Mouse (Mus musculus): Measurements from ENCODE around the gene Rps6ka5.

The Rps6ka5 gene

DNA sequence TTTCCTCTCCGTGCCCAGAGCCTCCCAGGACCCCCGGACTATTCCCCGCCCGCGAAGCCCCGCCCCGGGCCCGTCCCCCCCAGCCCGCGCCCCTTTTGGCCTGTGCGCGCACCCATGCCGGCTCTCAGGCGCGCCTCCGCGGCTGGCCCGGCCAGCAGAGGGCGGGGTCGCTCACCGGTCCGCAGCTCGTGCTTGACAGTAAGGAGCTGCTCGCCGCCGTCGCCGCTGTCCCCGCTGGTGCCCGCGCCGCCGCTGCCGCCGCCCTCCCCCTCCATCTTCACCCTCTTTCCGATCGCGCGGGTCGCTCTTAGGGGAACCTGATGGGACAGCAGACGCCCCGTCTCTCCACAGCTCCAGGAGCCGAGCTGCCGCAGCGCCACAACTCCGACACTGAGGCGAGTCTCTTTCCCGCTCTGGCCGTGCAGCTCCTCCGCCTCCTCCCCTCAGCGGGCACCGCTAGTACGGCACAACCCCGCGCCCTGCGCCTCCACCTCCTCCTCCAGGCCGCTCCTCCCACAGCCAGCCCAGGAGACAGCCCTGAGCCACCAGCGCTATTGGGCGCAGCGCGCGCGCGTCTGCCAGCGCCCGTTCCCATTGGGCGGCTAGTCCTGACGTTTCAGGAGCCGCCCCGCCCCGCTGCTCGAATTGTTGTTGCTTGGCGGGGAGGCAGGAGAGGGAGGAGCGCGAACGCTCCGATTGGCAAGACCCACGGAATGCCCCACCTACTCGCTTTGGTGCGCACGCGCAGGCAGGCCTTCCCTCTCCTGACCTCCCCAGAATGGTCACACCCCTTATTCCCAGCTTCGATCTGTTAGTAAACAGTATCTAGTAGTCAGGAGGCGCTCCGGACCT is 2.0 kb downstream of the Rps6ka5 start:
- peak; percentile 95 to 98 for DNase-seq (ENCODE audit: low spot score in 2 of 2)

- no peak for DNase-seq (ENCODE audit: low spot score in 2 of 2)
These were observed 2.6 kb downstream of the Rps6ka5 start for GRCm38 (mm10) chr12:100724182-100724581.

- DNase-seq (ENCODE audit: low spot score in 2 of 2), result no peak
These were observed 6.0 kb downstream of the Rps6ka5 start for GRCm38 (mm10) chr12:100720801-100721200.

DNA sequence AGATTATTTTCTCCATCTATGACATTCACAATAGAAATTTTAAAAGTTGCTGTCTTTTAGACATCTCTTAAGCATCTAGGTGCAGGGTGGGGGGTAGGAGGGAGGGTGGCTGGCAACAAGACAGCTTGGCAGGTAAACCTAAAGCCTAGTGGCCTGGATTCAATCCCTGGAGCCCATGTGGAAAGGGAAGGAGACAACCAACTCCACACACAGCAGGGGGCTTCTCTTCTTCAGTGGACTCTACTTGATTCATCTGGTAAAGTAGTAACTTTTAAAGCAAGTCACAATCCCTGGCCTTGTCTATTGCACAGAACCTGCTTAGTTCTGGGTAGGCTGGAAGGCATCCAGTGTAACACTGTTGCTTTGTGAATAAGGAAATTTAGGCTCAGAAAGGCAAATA is 9.3 kb downstream of the Rps6ka5 start:
- DNase-seq (ENCODE audit: low spot score in 2 of 2), result no peak

DNA sequence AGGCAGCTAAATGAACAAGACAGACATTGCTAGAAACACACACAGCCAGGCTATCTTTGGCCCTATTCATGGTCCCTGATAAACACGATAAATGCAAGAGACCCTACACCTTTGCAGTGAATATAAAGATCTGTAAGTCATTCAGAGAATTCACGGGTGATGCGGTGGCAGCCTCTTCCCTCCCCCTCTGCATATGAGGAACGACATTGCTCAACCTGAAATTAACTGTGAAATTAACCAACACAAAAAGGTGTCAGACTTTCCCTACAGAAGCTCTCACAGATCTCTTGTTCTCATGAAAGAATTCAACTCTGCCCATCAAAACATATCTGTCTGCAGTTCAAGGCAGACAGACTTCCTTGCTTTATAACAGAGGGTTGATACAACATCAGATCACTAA is 9.8 kb downstream of the Rps6ka5 start:
- no peak for DNase-seq (ENCODE audit: low spot score in 2 of 2)

DNA sequence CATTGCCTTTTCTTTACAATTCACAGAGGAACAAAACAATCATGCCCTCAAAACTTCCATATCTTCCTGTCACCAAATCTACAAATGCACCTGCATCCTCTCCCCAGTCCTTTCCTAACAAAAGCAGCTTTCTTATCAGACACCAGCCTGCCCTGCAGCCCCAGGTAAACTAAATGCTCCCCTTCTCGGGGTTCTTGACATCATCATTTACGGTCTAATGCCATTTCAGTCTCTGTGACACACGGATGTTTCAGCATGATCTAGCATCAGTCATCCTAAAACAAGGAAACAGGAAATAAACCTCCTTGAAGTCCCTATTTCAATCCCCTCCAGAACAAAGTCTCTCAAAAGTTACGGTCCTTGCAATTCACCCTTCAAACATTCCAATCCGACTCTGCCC is 15.0 kb downstream of the Rps6ka5 start:
- DNase-seq (ENCODE audit: low spot score in 2 of 2), result no peak

GRCm38 (mm10) chr12:100711116-100711691 is 15.6 kb downstream of the Rps6ka5 start:
- no peak for DNase-seq (ENCODE audit: low spot score in 2 of 2)

DNA sequence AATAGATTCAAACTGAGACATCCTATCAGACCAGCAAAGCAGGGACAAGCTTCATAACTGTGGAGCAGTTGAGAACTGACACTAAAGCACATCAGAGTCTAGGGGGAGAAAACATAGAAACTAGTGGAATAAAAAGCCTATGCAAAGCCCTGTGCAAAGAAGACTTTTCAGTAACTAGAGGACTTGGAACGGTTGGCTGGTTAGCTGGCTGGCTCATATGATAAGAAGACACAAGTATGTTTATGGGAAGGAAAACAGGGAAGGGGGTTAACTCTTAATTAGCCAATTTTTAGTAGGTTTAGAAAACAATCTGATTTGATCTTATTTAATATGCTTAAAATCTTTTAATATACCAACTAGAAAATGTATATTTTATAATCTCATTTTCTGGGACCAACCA is 16.4 kb downstream of the Rps6ka5 start:
- no peak for DNase-seq (ENCODE audit: low spot score in 2 of 2)

- DNase-seq (ENCODE audit: low spot score in 2 of 2), result no peak
These were observed 19.5 kb downstream of the Rps6ka5 start for GRCm38 (mm10) chr12:100707312-100707711.

- DNase-seq (ENCODE audit: low spot score in 2 of 2), result no peak
These were observed 21.6 kb downstream of the Rps6ka5 start for GRCm38 (mm10) chr12:100705057-100705722.

DNA sequence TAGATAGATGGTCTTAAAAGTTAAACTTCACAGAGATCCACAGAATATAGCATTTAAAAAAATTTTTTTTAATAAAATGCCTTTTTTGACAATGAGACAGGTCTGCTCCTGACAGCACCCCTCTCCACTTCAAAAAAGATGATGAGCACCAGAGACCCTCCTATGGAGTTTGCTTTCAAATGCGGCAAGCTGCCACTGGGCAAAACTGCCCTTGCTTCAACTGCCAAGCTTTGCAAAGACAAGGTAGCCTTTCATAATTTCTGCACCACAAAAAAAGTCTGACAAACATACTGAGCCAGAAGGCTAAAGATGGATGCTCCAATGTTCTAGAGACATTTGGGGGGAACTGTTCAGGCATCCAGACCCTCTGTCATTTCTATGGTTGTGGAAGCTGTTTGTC is 28.8 kb downstream of the Rps6ka5 start:
- no peak for DNase-seq (ENCODE audit: low spot score in 2 of 2)

DNA sequence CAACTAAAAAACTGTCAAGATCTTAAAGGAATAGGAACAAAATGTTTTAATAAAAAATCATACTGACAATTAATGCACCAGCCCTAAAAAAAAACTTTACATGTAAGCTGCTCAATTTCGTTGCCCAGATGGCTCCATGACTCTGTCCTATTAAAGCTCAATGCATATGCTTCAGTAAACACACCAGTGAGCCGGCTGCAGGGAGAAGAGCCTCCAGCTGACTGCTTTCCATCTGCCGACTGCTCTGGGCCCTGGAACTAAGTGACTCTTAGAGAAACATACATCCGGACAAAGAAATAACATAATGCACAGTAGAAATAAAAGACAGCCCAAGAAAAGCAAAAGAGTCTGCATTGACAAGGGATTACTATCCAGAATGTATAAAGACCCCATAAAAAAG is 30.2 kb downstream of the Rps6ka5 start:
- DNase-seq (ENCODE audit: low spot score in 2 of 2), result peak in 1 of 2 experiments; percentile 47

DNA sequence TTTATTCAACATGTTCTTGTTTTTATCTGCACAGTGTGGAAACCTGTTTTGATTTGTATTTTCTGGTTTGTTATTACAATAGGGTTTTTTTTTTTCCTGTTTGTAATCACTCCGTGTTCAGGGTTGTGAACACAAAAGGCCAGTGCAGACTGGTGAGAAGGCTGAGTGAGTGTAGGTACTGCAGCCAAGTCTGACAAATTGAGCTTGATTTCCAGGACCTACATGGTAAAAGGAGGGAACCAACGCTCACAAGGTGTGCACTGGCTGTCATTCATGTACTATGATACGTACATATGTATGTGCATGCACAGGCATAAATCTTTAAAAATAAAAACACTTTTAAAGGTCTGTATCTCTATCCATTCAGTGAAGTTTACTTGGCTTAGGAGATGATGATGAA is 31.5 kb downstream of the Rps6ka5 start:
- DNase-seq (ENCODE audit: low spot score in 2 of 2), result no peak

- DNase-seq (ENCODE audit: low spot score in 2 of 2), result no peak
These were observed 34.6 kb downstream of the Rps6ka5 start for GRCm38 (mm10) chr12:100692208-100692607.

DNA sequence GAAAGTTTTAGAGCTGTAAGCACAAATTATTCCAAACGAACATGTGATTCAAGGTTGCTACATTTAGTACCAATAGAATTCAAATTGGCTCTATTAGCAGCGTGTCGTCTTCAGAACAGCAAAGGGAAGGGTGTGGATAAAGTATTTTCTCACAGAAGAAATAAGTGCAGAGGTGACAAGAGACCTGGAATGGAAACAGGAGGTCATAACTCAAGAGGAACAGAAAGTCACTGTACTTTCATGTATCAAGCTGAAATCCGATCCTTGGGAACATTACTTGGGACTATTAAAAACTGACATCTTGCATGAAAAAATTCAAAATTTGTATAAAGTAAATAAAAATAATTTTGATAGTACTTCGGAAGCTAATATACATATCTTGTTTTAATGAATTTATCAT is 36.3 kb downstream of the Rps6ka5 start:
- no peak for DNase-seq (ENCODE audit: low spot score in 2 of 2)

GRCm38 (mm10) chr12:100688177-100688576 is 38.6 kb downstream of the Rps6ka5 start:
- no peak for DNase-seq (ENCODE audit: low spot score in 2 of 2)

- no peak for DNase-seq (ENCODE audit: low spot score in 2 of 2)
These were observed 39.8 kb downstream of the Rps6ka5 start for GRCm38 (mm10) chr12:100687001-100687400.

DNA sequence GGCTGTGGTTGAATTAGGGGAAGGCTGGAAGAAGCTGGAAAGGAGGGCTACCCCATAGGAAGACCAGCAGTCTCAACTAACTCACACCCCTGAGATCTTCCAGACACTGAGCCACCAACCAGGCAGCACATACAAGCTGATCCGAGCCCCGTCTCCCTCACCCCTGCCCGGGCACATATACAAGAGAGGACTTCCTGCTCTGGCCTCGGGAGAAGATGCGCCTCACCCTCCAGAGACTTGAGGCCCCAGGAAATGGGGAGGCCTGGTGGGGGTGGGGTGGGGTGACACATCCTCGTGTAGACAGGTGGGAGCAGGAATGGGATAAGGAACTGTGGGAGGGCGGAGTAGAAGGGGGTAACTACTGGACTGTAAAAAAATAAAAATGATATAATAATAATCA is 45.0 kb downstream of the Rps6ka5 start:
- no peak for DNase-seq (ENCODE audit: low spot score in 2 of 2)

- DNase-seq (ENCODE audit: low spot score in 2 of 2), result no peak
These were observed 45.5 kb downstream of the Rps6ka5 start for GRCm38 (mm10) chr12:100681241-100681640.

GRCm38 (mm10) chr12:100680676-100681075 is 46.1 kb downstream of the Rps6ka5 start:
- no peak for DNase-seq (ENCODE audit: low spot score in 2 of 2)

DNA sequence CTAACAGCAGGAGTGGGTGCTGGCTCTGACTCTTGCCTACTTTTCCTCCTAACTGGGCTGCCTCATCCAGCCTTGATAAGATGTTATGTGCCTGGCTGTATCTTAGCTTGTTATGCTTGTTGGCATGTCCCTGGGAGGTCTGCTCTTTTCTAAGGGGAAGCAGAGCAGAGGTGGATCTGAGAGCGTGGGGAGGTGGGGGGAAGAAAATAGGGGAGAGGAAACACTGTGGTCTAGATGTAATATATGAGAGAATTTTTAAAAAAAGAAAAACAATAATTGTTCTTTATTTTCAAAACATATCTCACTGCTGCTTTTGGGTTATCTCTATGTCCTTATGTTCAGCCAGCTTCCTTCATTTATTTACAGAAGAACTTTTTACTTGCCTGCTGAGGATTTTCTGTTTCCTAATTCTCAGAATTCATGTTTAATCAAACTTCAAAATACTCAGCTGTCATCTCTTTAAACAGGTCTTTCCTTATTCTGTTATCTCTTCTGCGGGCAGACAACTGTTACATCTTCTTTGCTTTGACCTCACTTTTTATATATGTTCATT is 56.1 kb downstream of the Rps6ka5 start:
- no peak for DNase-seq (ENCODE audit: low spot score in 2 of 2)

DNA sequence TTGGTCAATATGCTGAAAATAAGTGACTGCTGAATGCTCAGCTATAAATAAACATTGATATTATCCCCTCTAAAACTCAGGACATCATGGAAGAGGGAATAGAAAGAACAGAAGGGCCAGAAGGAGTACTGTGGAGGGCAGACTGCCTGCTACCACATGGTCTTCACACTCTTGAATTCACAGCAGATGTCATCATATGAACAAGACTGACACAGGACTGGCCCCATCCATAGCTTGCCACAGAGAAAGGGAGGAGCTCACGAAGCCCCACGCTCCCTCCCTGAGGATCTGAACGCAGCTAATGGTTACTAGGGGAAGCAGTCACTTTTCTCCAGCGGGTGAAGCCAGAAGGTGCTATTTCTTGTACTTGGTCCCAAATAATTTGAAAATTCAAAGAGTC is 61.5 kb downstream of the Rps6ka5 start:
- no peak for DNase-seq (ENCODE audit: low spot score in 2 of 2)

DNA sequence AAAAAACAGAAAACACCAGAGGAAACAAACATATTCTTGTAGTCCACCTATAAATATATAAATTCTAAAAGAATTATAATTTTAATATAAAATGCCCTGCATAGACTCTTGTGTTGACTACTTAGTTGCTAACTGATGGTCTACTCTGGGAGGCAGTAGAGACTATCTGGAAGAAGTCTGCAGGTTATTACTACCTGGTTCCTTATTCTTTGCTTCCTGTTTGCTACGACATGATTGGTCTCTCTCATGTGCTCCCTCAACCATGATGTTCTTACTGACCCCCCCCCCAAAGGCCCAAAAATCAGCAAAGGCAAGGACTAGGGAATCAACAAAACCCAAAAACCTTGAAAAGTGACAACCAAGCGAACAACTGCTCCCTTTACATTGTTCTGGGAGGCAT is 66.7 kb downstream of the Rps6ka5 start:
- no peak for DNase-seq (ENCODE audit: low spot score in 2 of 2)
